Mouse (Mus musculus): ENCODE measurements around the gene Jagn1.

The Jagn1 gene

DNA sequence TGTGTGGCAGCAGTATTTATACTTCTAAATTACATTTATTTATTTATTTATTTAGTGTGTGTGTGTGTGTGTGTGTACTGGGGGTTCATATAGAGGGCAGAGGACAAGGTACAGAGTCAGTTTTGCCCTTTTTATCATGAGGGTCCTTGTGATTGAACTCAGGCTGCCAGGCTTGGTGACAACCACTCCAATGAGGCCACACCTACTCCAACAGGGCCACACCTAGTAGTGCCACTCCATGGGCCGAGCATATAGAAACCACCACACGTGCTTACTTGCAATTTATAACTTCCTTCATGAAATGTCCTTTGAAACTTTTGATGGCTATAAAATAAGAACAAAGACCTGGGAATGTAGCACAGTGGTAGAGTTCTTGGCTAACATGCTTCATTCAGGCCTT is 30.9 kb downstream of the Jagn1 start:
- no peak for DNase-seq (ENCODE audit: low read depth, low spot score)

DNA sequence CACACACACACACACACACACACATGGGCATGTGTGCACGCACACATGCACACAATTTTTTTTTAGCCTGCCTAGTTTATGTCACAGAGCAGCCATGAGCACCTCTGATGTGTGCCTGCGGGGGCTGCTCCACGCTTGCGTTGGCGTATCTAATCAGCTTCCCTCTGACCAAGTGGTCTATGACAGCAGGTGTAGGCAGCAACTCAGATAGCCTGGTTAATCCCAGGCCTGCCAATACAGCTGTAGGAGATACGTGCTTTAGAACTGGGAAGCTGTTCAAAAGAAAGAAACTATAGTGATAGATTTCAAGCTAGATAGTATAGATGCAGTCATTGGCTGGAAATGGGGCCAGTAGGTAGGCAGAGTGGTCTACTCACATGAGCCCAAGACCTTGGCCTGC is 31.3 kb downstream of the Jagn1 start:
- DNase-seq (ENCODE audit: low read depth, low spot score): no peak

DNA sequence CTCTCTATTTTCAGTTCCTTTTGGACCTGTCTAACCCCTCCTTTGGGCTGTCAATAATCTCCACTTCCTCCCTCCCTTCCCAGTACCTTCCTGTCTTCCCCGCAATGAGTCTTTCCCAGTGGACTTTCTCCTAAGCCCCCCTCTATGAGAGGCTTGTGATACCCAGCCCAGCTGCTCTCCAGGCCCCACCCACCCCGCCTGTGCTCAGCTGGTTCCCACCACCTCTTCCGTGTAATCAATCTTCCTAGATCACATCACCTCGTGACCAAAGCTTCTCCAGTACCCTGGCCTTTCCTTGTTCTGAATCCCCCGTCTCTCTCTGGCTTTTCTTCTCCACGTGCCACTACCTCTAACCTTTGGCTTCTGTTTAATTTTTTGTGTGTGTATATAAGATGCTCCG is 35.0 kb downstream of the Jagn1 start:
- no peak for DNase-seq (ENCODE audit: low read depth, low spot score)

DNA sequence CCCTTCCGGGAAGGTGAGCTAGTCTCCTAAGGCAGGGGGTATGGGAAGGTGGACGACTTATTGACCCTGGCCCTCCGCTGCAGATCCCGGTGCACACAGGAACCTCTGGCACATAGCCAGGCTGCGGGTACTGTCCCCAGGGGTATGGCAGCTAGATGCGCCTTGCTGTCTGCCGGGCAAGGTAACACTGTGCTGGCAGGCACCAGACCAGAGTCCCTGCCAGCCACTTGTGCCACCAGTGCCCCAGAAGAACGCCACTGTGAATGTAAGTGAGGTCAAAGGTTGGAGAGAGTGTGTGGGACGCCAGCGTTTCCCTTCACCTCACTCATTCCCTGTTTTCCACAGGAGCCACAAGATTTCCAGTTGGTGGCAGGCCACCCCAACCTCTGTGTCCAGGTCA is 36.5 kb downstream of the Jagn1 start:
- DNase-seq (ENCODE audit: low read depth, low spot score): no peak

DNA sequence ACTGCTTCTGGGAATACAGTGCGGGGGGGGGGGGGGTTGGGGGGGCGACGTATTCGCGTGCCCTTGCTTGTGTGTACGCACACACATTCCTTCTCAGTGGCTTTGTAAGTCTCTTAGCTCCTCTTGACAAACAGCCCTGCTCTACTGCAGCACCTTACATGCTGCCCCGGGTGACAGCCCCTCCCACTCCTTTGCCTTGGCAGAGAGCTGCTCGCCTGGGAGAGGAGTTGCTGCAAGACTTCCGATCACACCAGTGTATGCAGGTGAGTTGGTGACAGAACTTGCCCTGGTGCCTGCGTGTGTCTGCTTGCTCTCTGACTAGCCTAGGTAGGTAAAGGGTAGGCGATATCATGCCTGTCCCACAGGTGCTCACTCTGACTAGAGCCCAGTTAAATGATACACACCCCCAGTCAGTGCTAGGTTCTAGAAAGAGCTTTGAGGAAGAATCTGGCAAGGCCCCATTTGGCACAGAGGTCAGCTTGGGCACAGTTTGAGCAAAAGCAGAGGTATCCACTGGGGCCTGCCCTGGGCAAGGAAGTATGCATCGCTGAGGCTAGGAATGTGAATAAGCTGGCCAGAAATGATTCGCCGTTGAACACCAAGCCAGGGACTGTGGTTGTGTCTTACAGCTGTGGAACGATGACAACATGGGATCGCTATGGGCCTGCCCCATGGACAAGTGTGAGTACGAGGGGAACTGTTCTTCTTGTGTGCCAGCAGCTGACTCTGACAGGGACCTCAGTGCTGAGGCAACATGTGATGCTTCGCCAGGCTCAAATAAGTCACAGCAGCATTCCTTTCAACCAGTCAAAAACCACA is 38.4 kb downstream of the Jagn1 start:
- DNase-seq (ENCODE audit: low read depth, low spot score): no peak

DNA sequence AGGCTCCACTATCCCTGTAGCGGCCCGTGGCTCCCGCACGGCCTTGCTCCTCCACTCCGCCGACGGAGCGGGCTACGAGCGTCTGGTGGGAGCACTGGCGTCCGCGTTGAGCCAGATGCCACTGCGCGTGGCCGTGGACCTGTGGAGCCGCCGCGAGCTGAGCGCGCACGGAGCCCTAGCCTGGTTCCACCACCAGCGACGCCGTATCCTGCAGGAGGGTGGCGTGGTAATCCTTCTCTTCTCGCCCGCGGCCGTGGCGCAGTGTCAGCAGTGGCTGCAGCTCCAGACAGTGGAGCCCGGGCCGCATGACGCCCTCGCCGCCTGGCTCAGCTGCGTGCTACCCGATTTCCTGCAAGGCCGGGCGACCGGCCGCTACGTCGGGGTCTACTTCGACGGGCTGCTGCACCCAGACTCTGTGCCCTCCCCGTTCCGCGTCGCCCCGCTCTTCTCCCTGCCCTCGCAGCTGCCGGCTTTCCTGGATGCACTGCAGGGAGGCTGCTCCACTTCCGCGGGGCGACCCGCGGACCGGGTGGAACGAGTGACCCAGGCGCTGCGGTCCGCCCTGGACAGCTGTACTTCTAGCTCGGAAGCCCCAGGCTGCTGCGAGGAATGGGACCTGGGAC is 40.2 kb downstream of the Jagn1 start:
- DNase-seq (ENCODE audit: low read depth, low spot score): no peak

DNA sequence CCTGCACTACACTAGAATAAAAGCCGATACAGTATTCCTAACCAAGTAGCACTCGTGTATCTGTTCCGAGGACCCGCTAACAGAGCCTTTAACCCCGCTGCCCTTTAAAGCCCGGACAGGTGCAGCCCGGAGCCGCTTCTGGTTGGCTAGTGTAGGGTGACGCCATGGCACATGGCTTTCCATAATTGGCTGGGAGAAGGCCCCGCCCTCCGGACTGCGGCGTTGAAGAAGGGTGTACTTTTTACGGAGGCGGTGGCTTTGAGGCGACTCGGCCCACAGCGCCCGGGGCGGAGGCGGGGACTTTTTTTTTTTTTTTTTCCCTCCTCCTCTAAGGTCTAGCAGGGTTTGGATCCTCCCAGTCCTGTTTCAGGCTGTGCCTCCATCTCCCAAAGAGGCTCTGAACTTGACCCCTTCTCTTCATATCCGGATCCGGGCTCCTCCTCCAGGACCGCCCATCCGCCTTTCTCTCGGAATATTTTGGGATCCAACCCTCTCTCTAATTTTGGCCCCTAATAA is 40.8 kb downstream of the Jagn1 start, which contains the start of gene Creld1:
Gene Creld1, plus strand, starts transcription at position 198 of the 516 bp plus-strand sequence.
- DNase-seq (ENCODE audit: low read depth, low spot score): peak; percentile 81

DNA sequence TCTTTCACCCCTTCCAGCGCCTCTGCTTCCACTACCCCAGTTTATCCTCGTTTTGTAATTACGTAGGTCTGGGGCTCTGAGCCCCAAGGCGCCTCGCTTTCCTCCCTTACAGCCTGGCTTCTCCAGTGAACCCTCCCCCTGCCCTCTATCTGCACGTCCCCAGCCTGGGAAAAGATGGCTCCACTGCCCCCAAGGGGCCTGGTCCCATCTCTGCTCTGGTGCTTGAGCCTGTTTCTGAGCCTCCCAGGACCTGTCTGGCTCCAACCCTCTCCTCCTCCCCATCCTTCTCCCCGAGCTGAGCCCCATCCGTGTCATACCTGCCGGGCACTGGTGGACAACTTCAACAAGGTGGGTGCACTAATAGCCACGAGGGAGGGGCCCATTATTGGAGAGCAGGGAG is 41.4 kb downstream of the Jagn1 start:
- DNase-seq (ENCODE audit: low read depth, low spot score): no peak

DNA sequence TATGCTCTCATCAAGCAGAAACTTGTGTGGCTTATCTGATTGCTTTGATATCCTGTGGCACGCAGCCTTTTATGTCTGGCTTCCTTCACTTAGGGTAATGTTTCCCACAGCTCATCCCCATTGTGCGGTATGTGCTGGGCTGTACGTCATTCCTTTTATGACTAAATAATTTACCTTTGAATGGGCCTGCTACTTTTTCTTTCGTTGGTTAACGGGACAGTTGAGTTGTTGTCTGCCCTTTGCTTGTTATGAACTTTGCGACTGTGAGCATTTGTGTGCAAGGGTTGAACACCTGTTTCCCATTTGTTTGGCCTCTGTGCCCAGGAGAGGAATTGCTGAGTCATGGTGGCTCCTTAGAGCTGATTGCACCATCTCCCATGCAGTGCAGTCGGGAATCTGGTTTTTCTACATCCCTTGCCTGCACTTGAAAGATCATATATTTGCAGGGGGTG is 44.8 kb downstream of the Jagn1 start:
- no peak for DNase-seq (ENCODE audit: low read depth, low spot score)

DNA sequence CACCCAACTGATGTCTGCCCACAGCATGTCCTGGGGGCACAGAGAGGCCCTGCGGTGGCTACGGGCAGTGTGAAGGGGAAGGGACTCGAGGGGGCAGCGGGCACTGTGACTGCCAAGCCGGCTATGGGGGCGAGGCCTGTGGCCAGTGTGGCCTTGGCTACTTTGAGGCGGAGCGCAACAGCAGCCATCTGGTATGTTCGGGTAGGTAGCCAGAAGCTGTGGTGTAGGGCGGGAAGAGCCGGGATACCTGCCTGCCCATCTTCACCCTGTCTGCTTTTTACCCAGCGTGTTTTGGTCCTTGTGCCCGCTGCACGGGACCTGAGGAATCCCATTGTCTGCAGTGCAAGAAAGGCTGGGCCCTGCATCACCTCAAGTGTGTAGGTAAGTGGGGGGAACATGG is 47.0 kb downstream of the Jagn1 start:
- DNase-seq (ENCODE audit: low read depth, low spot score): no peak

DNA sequence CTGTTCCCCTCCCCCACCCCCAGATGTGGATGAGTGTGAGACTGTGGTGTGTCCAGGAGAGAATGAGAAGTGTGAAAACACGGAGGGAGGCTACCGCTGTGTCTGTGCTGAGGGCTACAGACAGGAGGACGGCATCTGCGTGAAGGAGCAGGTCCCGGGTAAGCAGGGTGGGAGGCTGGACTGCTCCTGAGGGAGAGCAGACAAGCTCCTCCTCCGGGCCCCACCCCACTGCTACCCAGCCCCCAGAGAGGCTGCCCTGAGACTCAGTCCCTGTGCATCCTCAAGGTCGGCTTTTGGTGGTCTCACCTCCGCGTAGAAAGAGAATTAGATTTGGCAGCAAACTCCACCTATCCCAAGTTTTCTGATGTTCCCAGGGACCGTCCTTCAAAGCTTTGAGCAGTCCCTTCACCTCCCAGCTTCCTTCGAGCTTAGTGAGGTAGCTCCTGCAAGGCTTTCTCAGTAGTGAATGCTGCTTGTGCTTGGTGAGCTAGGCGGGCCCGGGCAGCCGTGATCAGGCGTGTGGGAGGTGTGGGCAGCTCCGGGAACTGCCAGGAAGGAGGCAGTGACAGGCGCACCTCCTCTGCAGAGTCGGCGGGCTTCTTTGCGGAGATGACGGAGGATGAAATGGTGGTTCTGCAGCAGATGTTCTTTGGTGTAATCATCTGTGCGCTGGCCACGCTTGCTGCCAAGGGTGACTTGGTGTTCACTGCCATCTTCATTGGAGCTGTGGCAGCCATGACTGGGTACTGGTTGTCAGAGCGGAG is 49.9 kb downstream of the Jagn1 start:
- no peak for DNase-seq (ENCODE audit: low read depth, low spot score)

DNA sequence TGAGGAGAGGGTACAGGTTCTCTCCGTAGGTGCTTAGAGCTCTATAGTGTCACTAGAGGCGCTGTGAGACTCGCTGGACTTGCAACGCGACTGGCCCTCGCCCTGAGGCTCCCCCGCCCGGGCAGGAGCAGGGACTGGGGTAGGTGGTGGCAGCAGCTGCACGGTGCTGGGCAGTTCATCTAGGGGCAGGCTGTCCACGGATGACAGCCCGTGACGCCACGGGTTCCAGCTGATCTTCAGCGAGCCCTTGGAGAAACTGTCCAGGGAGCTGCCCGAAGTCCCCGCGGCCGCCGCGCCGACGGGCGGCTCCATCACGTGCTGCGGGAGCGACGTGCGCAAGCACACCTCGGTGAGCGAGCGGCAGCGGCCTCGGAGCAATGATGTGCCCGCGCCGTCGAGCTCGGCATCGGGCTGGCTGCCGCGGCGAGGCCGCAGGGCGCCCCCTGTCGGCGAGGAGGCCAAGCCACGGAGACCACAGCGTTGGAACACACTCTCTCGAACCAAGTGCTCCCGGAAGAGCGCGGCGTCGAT is 52.0 kb downstream of the Jagn1 start:
- DNase-seq (ENCODE audit: low read depth, low spot score): peak; percentile 49

DNA sequence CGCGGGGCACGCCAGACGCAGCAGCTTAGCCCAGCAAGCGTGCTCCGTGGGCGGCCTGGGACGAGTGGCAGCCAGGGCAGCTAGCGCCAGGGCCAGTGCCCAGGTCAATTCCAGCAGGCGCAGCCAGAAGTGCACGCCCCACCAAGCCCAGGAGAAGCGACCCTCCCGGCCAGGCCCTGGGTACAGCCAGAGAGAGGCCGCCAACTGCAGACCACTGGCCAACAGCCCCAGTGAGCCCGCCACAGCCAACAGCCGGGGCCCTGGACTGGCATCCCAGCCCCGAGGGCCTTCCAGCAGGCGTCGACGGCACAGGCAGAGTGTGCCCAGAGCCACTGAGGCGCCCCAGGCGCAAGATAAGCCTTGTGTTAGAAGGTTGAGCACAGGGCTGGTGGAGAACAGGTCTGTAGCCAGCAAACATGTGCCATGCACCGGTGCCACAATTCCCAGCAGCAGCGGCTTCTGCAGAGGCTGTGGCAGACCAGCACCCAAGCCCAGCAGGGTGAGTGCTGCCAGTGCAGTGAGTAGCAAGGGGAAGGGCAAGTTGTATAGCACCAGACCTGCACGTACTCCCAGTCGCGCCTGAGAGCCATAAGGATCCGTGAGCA is 52.8 kb downstream of the Jagn1 start:
- no peak for DNase-seq (ENCODE audit: low read depth, low spot score)
